Mouse (Mus musculus) brain, adult 2 months (tissue): ENCODE data around the gene Lactb.
A peak's percentile ranks its signal among the peaks of the same experiment; 100 is the strongest.

Experiments
- DNase-seq: peaks from one replicate; pipeline ENCODE4 v3.0.0; 2011; ENCODE audit warnings: low read depth, low spot score

The Lactb gene

DNA sequence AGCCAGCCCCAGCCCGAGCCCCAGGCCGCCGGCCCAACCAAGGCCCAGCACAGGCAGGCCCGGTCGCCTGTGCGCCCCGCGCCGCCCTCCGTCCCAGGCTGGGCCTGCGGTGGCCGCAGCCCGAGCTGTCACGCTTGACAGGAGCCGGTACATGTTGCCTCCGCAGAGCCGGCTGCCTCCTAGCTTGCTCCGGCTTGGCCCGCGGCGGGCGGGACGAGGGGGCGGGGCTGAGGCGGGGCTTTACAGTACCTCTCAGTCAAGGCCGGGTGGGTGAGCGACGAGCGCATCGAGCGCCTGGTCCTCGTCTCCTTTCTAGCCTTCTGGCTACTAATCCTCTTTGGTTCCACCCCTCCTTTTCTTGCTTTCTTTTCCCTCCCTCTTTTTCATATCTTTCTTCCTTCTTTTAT is at the start of gene Lactb:
Gene Lactb (minus strand): TSS at position 246 of the 407 bp plus-strand sequence.
- peak; percentile 97 for DNase-seq

DNA sequence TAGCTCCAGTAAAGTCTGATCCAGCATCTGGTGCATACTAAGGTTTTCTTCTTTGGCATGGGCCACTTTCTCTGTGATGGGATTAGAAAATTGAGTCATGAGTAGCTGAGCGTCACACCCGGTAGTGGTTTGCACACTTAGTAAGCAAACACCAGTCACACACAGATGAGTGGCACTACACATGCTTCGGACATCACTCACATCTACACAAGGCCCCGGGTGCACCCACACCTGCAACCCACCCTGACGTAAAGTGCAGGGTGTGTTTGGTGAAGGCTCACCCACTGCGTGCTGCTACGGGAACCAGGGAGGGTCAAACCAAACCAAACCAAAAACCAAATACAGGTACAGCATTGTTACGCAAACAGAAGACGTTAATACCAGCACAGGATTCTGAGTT is 48.1 kb upstream of the Lactb start:
- no peak for DNase-seq

DNA sequence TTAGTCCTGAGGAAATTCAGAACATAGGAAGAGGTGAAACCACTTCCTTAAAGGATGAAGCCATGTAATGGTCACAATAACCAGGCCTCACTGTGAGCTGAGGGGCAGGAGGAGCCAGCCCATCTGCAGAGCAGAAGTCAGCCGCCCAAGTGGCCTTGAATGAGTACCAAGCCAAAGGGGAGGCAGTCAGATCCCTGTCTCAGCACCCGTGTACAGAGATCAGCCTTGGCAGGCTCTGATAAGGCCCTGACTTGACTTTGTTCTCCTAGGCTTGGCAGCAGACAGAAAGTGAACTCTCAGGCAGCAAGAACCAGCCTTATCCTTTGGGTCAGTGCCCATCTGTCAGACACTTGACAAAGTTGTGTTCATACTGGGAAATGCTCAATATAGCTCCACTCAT is 44.8 kb upstream of the Lactb start:
- no peak for DNase-seq

DNA sequence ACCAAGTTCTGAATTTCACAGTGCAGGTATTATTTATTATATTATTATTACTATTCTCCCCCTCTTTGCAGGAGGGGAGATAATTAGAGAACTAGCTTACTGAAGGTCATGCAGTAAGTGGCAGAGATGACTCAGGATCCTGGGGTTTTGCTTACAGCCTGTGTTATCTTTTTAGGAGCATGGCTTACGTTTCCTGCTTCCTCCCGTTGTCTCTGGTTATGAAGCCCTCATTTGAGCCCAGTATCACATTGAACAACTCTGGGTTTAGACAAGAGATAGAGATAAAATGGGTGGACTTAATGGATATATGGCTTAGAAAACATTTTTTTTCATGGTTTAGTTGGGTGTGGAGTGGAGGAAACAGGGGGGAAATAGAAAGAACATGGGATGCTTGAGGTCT is 38.2 kb upstream of the Lactb start:
- DNase-seq, result no peak

DNA sequence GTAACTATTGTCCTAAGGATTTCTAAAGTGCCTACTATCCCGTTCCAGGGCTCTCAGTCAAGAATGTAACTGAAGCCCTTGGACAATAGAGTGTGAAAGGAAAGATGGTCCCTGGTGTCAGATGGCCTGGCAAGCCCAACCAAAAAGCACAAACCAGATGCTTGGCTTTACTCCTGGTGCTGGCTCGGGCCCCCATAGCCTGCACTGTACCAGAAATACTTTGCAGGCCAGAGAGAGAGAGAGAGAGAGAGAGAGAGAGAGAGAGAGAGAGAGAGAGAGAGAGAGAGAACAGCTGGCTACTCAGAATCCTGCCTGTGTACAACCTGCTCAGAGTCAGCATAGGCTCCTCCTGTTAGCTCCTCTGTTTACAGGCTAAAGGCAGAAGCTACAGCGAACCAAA is 37.2 kb upstream of the Lactb start:
- no peak for DNase-seq

DNA sequence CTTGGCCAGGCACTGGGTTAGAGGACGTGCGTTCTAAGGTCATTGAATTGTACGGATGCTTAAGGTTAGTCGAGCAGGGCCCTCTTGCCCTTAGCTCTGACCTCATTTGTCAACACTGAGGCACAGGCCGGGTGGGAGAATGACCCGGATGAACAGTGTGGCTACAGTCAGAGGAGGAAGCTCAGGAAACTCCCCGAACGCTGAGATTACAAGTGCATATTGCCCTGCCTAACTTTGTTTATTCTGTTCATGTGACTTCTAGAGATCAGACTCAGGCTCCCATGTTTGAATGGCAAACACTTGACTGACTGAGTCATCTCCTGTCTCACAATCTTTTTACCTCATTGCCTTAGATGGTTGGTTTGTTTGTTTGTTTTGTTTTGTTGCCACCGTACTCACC is 36.2 kb upstream of the Lactb start:
- no peak for DNase-seq

DNA sequence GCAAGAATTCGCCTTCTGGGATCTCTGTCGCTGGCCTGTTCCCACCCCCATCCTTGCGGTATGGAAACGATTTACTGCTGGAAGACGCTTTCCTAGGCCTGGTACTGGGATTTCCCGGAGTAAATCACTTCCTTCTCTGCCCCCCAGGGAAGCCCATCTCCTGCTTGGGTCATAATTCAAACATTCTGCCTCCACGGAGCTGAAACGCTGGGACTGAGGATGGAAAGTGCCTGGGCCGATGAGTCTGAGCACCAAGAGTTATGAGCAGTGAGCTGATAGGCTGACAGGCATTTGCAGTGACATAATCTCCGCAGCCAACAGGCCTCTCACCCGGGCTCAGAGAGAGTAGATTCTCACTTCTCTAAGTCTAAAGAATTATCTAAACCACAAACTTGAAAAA is 33.5 kb upstream of the Lactb start:
- DNase-seq, result no peak

DNA sequence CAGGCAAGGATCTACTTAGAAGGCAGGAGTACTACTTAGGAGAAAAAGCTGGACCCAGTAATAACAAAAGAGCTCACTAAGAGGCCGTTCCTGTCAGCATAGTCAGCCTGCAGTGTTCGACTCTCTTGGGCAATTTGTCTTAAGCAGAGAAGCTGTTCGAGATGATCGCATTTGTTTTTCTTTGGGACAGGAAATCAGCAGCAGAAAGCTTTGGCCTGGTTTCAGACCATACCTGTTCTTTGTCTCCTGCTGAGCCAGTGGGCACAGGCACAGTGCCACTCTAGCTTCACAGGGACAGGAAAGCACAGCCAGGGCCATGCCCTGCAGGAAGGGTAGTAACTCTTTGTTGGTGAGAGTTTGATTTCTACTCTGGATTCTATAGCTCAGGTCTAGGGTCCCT is 31.1 kb upstream of the Lactb start:
- no peak for DNase-seq

DNA sequence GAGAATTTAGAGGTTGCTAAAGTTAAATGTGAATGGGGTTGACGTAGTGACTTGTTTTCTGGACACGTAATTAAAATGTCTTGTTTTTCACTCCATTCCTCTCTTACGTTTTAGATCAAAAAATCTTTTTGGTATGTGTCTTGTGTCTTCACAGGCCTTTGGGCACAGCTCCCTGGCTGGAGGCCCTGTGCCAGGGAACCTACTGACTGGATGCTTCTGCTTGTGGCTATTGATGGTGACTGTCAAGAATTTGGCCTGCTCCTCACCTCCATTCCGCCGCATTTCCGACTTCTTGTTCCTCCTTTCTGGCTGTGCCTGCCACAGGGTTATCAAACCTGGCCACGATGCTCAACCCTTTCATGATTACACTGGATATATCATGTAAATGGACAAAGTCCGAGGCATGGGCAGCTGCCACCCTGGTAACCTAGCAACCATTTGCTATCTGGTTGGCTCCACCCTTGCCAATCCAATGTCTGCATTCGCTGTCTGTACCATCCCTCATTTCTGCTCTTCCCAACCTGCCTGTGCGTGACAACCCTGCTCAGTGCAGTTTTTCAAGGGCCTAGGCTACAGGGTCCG is 30.0 kb upstream of the Lactb start:
- peak; percentile 71 for DNase-seq

DNA sequence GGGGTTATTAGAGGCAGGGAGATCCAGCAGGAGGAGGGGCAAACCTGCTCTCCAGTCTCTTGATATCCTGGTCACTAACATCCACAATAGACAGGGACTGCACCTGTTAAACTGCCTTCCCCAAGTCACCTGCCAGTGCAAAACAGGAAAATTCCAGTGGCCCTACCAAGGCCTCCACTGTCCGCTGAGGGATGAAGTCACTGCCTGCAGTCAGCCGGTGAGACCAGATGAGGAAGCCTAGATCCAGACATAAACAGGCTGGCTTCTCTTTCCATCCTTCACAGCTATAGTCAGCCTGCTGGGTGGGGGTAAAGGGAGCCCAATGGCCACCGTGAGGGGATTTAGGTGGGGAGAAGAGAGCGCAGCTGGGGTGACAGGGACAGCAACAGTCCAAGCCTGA is 28.4 kb upstream of the Lactb start:
- DNase-seq, result no peak

DNA sequence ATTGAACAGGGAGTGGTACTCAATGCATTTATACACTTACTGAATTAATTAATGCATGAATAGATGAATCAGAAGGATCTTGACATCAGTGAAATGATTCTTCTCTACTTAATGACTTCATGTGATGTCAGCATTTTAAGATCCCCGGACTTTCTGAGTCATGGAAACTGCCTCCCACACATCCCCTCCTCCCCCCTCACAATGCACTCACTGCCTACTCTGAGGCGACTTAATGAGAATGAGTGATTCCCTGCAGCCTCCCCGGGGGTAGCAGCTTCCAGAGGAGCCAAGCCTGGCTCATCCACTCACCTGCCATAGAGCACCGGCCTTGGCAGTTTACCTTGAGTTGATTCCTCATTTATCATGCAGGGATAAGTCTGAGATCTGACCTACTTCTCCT is 27.9 kb upstream of the Lactb start:
- peak; percentile 81 for DNase-seq

DNA sequence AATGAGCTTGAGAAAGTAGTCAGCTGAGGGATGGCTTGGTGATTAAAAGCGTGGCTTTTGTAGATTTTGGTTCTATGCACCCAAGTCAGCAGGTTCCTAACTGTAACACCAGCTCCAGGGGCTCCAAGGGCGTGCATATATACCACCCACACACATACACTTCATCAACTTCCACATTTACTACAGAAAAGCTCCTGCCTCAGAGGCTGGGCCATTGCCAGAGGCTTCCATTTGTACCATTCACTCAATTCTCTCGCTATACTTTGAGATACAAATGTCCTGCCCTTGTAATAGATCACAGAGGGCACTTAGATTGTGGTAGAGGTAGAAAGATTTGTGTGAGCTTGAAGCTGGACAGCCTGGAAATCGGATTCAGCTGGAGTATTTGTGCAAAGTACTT is 26.2 kb upstream of the Lactb start:
- DNase-seq, result no peak

DNA sequence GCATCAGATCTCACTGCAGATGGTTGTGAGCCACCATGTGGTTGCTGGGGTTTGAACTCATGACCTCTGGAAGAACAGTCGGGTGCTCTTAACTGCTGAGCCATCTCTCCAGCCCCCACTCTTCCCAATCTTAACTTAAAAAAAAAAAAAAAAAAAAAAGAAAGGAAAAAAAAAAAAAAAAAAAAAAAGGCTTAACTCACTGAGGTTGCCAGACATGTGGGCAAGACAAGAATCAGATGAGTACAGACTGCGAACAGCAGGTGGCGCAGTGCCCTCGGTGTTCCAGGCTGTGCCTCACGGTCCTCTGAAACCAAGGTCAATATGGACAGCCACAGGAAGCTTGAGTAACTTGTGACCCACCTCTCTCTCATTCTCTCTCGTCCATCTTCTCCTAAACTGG is 25.8 kb upstream of the Lactb start:
- peak; percentile 96 for DNase-seq

DNA sequence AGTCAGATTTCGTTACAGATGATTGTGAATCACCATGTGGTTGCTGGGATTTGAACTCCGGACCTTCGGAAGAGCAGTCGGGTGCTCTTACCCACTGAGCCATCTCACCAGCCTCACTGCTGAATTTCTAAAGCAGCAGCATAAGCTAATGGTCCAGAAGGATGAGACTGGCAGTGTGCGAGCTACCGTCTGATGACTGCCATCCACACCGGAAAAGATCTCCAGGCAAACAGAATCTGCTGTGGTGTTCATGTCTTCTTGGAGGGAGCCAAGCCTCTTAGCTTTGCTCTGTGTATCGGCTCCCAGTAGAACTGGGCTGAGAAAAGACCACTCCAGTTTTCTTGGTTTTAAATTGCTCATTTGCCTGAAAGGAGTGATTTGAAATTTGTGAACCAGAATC is 24.4 kb upstream of the Lactb start:
- DNase-seq, result peak; percentile 50

DNA sequence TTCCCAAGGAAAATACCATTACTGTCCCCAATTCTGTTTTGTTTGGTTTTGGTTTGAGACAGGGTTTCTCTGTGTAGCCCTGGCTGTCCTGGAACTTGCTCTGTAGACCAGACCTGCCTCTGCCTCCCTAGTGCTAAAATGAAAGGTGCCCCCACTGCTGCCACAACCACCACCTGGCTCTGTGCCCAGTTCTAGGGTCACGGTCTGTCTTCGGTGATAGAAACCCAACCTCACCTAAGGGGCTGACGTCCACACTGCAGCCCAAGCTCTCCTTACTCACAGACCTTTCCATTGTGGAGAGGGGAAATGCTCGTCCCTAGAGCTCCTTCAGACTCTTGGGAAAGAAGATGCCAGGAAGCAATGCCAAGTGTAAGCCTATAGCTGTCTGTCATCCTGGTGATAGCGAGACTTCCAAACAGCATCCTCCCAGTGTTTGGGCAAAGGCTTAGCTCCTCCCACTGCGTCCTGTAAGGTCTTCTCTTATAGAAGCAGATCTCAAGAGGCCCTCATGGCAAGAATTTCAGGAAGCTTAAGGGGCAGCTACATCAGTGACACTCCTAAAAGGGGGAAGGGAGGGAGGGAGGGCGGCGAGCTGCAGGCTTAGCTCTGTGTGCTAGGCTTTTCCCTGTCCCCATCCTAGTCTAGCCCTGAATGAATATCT is 16.6 kb upstream of the Lactb start:
- DNase-seq, result no peak

DNA sequence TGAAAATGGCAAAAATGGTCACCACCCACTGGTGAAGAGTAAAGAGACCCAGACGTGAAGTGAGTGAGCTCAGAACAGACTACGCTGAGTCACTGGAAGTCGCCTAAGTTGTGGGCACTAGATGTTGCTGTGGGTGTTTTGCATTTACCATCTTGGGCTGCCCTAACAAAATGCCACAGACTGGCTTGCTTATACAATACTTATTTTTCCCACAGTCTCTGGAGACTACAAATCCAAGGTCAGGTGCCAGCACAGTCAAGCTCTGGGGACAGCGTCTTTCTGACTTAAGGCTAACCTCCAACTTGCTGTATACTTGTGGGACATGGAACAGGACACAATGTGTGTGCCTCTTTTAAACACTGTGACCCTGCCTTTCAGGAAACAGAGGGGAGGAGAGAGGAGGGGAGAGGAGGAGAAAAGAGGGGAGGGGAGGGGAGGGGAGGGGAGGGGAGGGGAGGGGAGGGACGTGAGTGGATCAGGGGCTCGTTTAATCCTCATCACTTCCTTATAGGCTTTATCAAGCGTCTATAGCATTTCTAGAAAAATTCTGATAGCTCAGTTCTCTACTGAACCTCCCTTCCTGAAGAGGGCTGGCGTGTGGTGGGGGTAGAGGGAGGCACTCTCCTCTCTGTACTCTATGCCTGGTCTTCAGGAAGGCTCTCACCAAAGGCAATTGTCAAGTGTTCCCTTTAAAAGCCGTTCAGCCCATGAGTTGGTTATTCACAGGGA is 15.9 kb upstream of the Lactb start:
- DNase-seq, result peak; percentile 83

DNA sequence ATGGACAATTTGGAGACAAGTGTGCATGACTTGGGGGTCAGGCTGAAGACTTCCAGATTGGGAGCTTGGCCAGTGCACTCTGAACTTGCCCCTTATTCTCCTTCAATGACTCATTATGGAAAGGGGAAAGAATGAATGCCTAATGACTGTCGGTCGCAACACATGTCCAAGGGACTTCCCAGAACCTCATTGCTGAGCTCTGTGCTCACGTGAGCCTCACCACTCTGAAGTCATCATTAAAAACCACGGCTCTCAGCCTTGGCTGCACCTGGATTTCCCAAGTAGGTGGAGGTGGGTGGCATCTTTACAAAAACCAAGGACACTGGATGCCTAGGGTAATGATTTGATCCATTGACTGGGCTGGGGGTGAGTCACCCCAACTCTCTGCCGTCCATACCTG is 14.8 kb upstream of the Lactb start:
- DNase-seq, result no peak

DNA sequence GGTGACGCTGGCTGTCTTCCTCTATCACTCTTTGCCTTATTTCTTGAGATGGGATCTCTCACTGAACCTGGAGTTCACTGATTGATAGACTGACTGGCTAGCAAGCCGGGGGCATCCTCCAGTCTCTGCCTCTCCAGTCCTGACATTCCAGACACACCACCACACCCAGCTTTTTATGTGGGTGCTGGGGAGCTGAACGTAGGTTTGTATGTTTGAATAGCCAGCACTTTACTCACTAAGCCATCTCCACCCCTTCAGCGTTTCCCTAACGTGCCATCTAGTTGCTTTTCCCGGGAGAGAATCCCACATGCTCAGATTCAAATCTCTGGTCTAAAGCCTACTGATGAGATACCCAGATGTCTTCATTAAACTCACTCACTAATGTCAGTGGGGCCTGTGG is 14.3 kb upstream of the Lactb start:
- DNase-seq, result peak; percentile 44

DNA sequence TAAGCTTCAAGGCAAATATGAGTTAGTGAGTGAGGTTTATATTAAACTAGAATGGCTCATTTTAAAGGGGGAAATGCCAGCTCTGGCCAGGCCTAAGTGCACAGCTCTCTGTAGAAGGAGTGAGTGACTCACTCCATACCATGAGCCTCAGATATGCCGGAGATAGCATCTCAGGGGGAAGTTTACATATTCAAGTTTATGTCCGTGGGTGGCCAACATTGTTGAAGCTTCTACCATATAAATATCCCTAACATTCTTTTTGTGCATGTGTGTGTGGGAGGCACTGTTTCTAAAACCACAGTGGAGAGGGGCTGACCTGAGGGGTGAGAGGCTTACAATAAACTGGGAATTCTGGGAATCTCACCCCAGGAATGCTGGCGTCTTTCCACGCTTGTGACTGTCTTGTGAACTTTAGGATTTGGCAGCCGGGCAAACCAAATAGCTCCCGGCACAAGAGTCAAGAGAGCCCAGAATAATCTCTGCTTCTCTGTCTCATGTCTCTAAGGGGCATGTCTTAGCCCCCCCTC is 13.7 kb upstream of the Lactb start:
- DNase-seq, result peak; percentile 69

DNA sequence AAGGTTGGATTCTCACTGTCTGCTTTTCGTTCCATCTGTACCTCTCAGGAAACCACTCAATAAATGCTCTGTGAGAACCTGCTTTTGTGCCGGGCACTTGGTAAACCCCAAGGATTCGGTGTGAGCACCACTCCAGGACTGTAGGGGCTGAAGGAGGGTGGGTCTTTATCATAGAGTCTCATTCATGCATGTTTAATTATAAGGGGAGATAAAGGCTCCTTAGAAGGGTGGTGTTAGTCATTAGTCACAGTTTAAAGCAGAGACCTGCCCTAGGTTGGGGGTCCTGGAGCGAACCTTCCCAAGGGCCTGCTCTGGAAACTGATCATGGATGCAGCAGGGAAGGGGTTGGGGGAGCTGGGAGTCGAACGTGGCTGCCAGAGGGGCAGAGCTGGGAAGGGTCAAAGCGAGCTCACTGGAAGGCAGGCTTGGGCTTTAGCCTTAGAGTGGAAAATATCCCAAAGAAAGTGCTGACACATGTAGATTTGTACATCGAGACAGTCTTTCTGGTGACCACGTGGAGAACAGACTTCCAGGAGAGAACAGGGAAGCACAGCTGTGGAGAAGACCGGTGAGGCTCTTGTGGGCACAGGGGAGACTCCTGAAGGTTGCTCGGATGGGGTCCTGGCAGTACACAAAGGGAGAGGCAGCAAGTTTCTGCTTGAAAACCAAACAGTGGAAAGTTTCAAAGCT is 13.1 kb upstream of the Lactb start:
- DNase-seq, result no peak

DNA sequence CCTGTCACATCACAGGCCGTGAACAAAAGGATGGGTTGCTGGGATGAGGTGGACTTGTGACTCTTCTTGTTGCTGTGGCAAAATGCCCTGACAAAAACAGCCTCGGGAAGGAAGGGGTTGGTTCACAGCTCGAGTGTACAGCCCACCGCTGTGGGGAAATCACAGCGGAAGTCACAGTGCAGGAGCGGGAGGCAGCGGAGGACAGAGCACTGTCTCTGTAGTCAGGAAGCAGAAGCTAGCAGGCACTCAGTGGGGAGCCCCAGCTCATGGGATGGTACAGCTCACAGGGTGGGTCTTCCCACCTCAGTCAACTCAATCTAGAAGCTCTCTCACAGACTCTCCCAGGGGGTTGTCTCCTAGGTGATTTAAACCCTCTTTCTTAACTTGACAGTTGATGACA is 10.1 kb upstream of the Lactb start:
- DNase-seq, result no peak

DNA sequence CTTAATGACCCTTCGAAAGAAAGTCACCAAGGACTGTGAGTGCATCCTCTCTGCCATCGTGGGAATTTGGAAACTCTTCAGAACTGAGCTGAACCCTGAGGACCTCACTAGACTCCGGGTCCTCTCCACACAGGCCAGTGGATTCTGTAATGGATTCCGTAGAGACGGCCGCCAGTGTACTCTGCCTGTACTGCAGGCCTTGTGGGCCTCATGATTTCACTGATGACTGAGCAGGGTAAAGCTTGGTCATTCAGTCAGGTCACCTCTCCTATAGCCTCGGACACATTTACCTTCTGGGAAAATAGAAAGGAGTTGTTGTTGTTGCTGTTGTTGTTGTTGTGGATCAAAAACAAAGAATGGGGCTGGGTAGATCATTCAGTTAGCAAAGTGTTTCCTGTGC is 6.8 kb upstream of the Lactb start:
- DNase-seq, result no peak
